Mouse (Mus musculus): ENCODE measurements at regions not wholly inside any gene's neighbourhood (a gene's known extent, or its start where the extent isn't known, plus 50 kb on each side); places are given as distances from the start of the nearest gene placed in this dataset.
"Not testable (repeated sequence)": the region's sequence is repeated elsewhere in the genome, so short reads cannot be mapped to it uniquely, and the experiment has no call there.

GRCm38 (mm10) chr4:55276300-55276952 is 73.4 kb upstream of the Rad23b start:
- DNase-seq (ENCODE audit: extremely low read depth, insufficient read length, low spot score): no peak

DNA sequence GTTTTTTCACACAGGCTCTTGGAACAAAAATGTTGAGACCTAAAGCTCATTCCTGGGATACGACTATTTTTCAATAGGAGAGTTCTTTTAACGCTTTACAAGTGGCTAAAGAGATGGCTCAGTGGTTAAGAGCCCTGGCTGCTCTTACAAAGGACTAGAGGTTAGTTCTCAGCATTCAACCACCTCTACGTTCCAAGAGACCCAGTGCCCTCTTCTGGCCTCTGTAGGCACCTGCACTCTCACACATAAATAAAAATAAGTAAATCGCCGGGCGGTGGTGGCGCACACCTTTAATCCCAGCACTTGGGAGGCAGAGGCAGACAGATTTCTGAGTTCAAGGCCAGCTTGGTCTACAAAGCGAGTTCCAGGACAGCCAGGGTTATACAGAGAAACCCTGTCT is 70.5 kb upstream of the Rad23b start:
- not testable (repeated sequence) for DNase-seq (ENCODE audit: extremely low read depth, insufficient read length, low spot score)

- no peak for DNase-seq (ENCODE audit: extremely low read depth, insufficient read length, low spot score)
Observed at GRCm38 (mm10) chr4:55280706-55281105, 69.1 kb upstream of the Rad23b start.

- no peak for DNase-seq (ENCODE audit: extremely low read depth, insufficient read length, low spot score)
Observed at GRCm38 (mm10) chr4:55281486-55282096, 68.3 kb upstream of the Rad23b start.

DNA sequence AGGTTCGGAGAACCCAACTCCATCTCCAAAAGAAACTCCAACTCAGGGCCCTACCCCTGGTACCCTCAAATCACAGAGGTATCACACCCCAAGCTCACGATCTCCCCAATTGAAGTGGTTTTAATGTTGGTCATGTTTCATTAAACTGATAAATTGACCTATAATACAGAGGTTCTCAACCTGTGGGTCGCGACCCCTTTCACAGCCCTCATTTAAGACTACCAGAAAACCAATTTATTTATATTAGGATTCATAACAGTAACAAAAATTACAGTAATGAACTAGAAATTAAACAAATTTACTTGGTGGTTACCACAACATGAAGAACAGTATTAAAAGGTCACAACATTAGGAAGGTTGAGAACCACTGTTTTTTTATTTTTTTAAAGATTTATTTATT is 67.4 kb upstream of the Rad23b start:
- DNase-seq (ENCODE audit: extremely low read depth, insufficient read length, low spot score): no peak

- no peak for DNase-seq (ENCODE audit: extremely low read depth, insufficient read length, low spot score)
Observed at GRCm38 (mm10) chr4:55284722-55285225, 65.1 kb upstream of the Rad23b start.

GRCm38 (mm10) chr4:55285641-55286040 is 64.2 kb upstream of the Rad23b start:
- DNase-seq (ENCODE audit: extremely low read depth, insufficient read length, low spot score): peak; percentile 34

DNA sequence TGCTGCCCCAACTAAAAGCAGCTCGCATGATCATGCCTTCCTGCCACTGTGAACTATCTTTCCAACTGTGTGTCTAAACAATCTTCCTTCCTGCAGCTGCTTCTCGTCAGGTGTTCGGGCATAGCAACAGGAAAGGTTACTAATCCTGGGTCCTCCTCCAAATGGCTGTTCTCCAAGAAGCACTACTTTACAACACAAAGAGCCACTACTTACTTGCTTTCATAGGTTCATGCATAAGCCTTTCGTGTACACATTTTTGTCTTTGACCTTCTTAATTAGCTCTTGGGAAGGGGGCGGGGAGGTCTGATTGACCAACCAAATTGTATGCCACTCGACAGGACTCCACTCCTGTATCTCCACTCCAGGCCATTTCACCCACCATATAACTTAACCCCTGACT is 61.4 kb upstream of the Rad23b start:
- no peak for DNase-seq (ENCODE audit: extremely low read depth, insufficient read length, low spot score)

GRCm38 (mm10) chr4:55292277-55292676 is 57.6 kb upstream of the Rad23b start:
- DNase-seq (ENCODE audit: extremely low read depth, insufficient read length, low spot score): peak; percentile 25

- DNase-seq (ENCODE audit: extremely low read depth, insufficient read length, low spot score): no peak
Observed at GRCm38 (mm10) chr4:55292701-55293100, 57.1 kb upstream of the Rad23b start.

GRCm38 (mm10) chr4:55293347-55294079 is 56.3 kb upstream of the Rad23b start:
- DNase-seq (ENCODE audit: extremely low read depth, insufficient read length, low spot score): no peak

DNA sequence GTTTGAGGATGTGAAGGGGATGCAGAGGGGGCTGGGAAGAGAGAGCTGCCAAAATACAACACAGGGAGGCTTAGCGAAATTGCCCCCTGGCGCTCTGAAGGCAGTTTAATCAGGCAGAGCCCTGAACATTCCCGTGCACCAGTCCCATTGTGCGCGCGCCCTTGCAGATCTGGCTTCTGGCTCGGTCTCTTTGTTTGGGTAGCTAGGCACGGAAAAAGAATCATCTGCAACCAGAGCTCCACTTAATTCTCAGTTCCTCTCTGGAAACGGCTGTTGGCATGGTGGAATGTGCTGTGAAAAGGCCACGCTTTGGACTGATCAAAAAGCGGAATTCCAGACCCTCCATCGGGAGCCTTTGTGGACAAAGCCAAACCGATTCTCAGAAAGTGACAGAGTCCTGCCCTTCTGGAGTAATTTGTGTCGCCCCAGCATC is 55.6 kb upstream of the Rad23b start:
- DNase-seq (ENCODE audit: extremely low read depth, insufficient read length, low spot score): no peak

GRCm38 (mm10) chr4:55297841-55298240 is 52.0 kb upstream of the Rad23b start:
- DNase-seq (ENCODE audit: extremely low read depth, insufficient read length, low spot score): no peak

Data from 3134 (cell line).